Mouse (Mus musculus) heart, adult 8-10 months (tissue): ENCODE measurements at regions not wholly inside any gene's neighbourhood (a gene's known extent, or its start where the extent isn't known, plus 50 kb on each side); places are given as distances from the start of the nearest gene placed in this dataset.

ENCODE experiments used
- DNase-seq: peaks from one replicate; pipeline ENCODE4 v3.0.0; 2022; ENCODE audit warnings: low spot score

DNA sequence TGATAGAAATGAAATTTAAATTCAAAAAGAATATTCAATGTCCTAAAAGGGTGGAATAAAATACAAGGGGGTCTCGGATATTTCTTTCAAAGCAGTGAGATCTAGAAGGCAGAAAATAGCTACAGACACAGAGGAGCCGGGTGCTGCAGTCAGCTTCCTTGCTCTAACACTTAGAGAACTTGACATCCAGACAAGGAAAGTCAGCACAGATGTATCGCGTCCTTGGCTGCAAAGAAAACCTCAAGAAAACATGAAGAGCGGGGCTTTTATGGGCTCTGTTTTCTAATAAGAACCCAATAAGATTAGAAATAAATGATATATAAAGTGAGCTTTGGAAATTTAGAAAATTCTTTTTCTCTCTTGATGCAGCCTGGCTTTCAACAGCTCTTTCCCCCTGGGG, 53.1 kb upstream of the Glis3 start:
- DNase-seq: no peak

DNA sequence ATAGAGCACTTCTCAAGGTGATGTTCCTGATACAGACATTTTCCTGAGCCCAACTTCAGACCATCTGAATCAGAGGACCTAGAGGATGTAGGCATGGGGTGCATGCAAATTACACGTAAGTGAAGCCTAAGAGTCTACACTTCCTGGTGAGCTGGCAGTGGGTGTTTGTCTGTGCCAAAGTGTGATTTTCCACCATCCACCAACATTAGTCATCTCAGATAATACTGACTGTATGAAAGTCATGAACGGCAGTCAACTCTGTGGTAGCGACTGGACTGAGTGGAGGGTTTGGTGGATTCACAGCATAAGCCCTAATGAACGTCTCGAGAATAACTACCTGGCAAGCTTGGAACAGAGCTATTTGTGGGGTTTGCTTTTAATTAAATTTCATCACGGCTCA, 53.9 kb upstream of the Glis3 start:
- no peak for DNase-seq

DNA sequence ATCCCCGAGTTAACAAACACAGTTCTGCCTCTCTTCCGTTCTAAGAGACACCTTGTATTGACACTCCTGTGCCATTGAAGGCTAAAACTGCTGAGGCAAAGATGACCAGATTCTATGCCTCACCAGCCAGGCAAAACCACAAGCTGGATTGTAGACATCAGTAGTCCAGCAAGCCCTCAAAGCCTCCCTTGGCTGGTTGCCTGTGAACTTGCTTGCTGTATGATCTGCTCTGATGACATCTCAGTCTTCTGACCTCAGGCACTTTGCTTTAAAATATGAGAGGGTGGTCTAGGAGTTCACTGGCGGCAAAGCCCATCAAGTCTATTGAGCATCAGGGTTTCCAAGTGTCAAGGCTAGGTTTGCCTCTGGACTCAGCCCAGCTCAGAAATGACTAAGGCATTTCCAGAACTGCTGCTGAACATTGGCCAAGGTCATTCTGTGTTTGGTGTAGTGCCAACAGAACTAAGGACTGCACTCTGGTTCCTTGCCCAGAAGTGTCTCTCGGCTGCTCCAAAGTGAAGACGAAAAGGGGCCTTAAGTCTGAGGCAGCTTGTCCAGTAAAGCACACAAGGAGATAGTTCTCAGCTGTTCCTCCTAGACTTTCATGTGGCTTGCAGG, 63.4 kb upstream of the Glis3 start:
- peak; percentile 68 for DNase-seq

DNA sequence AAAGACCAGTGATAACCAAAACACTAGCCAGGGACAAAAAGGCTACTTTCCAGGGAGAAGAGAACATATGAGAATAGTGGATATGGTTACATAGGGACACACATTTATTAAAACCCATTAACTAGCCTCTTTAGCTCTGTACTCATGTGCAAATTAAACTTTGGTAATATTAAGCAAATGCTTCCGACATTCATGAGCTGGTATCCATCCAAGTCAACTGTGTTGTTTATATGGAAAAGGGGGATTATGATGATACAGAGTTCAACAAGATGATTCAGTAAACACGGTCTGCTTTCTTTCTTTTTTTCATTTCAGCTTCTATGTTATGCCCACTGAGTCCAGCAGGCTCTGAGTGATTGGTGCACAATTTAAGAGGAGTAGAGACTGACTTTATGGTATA, 65.2 kb upstream of the Glis3 start:
- no peak for DNase-seq

DNA sequence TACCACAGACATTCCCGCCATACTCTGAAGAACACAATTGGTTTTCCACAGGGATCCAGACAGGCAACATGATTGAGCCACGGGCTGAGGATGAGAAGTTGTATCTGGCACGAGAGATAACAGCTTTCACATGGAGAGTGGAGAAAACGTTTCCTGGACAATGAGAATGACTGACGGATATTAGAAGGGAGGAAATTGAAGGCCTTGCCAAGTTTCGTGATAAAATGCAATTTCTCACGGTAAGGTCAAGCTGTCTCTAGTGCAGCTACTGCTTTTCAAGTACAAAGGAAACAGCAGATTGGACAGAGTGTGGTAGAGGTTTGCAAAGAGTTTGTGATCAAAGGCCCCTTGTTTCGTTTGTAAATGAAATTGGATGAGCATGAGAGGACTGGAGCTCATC, 65.7 kb upstream of the Glis3 start:
- DNase-seq: no peak

DNA sequence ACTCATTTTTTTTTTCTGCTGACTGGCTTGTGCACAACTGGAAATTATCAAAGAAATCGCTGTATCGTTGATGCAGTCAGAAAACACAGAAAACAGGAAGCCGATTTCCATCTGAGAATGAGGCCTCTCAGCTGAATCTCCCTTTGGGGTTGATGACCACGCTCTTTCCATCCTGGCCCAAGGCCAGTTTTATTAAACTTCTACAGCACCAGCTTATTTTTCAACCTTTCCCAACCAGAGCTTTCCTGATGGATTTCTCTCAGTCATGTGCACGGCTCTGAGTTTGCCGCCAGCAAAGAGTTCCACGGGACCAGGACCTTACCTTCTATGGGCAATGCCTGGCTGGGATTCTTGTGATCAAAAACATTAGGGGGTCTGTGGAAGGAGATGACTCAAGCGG, 71.2 kb upstream of the Glis3 start:
- DNase-seq: no peak

DNA sequence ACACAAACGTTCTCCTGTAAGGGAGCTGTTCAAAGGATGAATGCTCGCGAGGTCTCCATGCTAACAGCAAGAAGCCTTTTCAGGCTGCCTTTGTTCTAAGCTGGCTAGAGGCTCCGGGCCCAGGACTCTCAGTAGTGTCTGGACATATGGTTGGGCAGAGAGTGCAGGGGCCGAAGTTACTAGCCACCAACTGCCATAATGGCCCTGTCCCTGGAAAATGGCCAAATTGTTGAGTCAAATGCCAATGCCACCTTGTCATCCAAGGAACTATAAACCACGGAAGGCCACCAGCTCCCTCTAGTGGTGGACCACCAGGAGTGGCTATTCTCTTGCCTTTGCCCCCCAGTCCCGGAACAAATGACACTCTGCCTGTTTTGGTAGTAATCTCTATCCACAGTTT, 76.0 kb upstream of the Slc1a1 start:
- no peak for DNase-seq

DNA sequence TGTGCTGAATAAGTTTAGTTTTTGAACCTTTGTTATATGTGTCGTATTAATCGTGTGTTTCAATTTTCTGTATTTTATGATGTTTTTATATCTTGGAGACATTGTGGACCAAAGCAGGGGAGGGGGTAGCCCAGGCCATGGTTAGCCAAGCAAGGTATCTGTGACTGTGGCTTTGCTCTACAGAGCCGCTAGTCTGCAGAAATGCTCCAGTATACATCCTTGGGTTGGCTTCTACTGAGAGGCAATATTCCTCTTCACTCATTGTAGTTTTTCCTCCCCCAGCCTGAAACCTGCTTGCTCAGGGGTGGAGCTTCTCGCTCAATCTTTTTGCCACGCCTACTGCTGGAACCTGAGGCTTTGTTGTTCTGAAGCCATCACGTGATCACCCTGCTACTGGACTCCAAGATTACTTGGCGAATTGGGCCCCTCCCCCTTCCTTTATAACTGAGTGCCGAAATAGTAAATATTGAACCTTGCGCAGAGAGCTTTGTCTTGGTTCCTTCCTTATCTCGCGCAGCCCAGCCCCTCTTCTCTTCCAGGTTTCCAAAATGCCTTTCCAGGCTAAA, 70.0 kb upstream of the Slc1a1 start:
- no peak for DNase-seq

DNA sequence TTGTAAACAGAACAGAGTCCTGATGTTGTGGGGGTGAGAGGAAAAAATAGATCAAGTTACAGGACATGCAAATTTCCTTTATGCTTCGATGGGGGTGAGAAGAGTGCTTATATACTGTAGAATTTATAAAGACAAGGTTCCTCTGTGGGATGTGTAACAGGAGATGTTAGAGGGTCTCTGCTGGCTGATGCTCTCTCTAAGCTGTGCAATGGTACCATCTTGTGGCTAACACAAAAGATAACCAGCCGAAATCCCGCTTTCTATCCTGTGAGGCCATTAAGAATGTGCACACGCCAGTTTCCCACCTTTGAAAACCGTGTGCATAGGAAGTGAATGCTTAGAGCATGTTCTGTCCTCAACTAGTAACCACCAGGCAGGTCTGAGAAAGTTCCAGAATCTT, 66.6 kb upstream of the Slc1a1 start:
- no peak for DNase-seq

DNA sequence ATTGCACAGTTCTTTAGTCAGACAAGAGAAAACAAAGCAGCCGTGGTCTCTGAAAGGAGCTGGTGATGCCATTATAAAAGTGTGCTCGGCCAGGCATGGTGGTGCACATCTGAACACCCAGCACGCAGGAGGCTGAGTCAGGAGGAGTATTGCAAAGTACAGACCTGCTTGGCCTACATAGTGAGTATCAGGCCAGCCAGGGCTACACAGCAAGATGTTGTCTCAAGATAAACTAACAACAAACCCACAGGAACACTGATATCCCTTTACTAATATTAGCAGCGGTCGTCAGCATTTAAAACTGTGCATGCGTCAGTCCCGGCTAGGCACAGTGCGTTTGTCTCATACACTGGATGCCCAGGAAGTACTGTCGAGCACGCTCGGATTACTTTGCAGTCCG, 64.4 kb upstream of the Slc1a1 start:
- no peak for DNase-seq

DNA sequence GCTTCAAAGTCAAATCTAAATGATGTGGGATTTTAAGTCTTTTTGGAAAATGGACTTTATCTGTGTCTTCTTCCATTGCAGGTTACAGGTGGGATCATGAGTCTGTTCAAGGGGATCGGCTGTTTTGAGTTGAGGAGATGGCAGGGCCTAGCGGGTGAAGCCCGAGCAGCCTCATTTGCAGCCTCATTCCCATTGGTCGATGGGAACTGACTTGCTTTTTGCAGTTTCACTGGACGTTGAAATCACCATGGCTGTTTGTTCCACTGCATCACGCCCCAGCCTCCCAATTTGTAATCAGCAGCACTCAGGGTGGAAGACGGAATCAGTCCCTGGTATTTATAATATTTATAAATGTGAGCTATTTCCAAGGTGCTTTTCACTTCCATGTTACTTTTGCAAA, 63.0 kb upstream of the Slc1a1 start:
- no peak for DNase-seq

DNA sequence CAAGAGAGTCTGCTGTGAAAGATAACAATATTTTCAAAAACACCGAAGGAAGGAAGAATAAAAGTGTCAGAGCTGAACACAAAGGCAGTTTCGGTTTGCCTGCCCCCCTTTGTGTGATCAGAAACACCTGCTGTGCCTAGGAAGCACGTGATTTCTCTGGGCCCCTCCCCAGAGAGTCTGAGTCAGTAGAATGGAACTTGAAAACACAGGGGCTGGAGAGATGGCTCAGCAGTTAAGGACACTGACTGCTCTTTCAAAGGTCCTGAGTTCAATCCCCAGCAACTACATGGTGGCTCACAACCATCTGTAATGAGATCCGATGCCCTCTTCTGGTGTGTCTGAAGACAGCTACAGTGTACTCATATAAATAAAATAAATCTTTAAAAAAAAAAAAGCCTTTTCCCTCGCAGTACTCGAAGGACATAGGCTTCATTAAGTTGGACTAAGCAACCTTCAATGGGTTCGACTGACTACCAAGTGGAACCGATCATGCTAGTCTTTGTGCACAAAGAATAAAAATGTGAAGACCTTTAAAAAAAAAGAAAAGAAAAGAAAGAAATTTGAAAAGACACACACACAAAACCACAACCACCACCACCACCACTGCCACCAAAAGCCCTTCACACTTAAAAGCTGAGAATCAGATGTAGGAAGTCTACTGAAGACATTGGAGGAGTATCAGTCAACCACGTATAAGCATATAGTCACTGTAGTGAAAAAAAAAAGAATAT, 61.8 kb upstream of the Slc1a1 start:
- no peak for DNase-seq

DNA sequence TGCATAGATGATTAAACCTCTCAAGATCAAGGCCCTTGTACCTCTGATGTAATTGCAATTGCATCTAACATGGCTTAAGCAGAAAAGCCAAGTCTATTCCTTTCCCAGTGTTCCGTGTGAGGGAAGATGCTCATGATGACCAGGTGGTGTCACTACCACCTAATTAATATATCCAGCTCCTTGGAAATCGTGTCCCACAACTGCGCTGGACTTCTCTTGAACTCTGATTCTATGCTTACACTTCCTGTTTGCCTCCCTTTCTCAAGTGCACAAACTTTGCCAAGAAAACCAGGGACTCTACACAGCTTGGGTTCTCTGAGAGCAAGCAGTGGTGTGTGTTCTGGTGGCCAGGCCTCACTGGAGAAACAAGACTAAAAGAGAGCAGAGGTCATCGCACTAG, 58.0 kb upstream of the Slc1a1 start:
- DNase-seq: peak; percentile 13

DNA sequence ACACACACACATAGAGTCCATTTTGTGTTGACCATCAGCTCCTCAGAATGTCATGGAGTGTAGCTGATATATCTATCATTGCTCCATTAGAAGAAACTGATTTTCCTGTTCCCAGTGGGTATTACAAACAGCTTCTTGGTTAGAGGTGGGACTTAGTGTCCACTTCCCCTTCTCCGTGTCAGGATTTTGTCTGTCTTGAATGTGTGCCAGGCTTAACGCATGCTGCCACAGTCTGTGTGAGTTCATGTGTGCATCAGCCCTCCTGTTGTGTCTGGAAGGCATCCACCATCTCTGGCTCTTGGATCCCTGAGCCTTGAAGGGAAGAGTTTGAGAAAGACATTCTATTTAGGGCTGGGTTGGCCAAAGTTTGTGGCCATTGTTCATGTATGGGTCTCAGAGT, 57.2 kb upstream of the Slc1a1 start:
- DNase-seq: no peak

DNA sequence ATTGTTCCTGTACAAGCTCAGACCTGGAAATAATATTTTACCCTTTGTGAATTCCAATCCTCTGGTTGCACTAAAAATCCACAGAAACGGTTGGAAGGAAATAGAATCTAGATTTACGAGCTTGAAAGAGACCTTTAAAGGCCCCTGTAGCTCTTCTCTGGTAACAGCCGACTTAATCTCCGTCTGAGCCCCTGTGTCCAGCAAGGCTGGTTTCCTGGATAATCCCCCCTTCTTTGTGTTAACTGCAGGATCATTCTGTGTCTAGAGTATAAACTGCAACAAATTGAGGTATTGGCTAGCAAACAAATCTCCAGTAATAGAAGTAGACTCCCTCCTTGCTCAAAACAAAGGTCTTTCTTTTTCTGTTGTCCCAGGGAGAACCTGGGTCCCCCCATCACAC, 56.5 kb upstream of the Slc1a1 start:
- no peak for DNase-seq

DNA sequence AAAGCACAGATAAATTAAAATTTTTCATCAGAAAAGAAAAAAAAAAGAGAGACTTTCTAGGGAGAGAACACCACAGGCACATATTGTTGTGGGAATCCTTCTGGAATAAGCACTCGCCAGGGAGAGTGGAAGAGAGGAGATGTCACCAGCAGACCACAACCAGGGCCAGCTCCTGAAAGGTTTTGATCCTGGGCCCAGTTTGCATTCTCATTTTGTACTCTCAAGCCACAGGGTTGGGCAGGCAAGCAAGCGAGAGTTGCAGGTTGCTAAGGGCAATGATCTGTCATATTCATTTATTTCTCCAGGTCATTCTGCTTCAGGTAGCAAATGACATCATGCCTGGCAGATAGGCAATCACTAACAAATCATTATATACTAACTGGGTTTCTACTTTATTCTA, 52.9 kb upstream of the Slc1a1 start:
- no peak for DNase-seq
